ENCODE assay signal across 33 mouse cellular contexts in the genomic region with DNA sequence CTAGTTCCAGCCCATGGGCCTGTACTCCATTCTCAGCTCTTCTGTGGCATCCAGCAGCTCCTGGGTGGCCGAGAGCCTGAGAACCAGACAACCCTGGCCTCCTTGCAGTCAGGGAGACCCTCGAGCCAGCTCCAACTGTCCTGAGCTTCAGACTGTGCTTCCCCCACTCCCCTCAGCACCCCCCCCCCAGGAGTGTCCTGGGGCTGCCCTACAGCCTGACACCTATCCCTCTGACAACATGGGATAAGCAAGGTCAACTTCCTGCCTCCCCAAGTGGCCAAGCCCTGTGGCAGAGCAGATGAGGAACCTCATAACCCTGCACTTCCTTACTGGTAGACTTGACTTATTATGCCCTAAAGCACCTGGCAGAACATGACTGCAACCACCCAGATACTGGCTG.
"Had no signal": no experiment of that assay in that cellular context is flagged by ENCODE, and none has a peak within 500 bp of the region (broad histone marks: within the 10 kb centered on the region; RNA-seq: fewer than 3 reads in every experiment).

No protein-coding gene starts in this region.

- H3K9ac ChIP-seq: limb, embryonic 12.5 days; limb, embryonic 13.5 days; limb, embryonic 15.5 days; liver, embryonic 12.5 days; liver, embryonic 13.5 days; liver, embryonic 14.5 days; liver, embryonic 15.5 days; liver, postnatal 0 days; lung, embryonic 14.5 days; lung, embryonic 15.5 days; midbrain, embryonic 12.5 days; midbrain, embryonic 13.5 days; midbrain, embryonic 15.5 days; neural tube, embryonic 12.5 days; neural tube, embryonic 13.5 days had no signal

- DNase-seq: left cerebral cortex, postnatal 4 days; liver; liver, embryonic 13.5 days; liver, postnatal 0 days; lung, adult 18-20 months; lung, adult 2 months; lung, embryonic 14.5 days; lung, postnatal 10 days; lung, postnatal 14 days; lung, postnatal 36 days; lung, postnatal 4 days; midbrain, embryonic 14.5 days had no signal

- H3K4me1 ChIP-seq: limb, embryonic 10.5 days; limb, embryonic 12.5 days; limb, embryonic 13.5 days; limb, embryonic 15.5 days; liver, embryonic 12.5 days; liver, embryonic 13.5 days; liver, embryonic 15.5 days; lung, embryonic 15.5 days; megakaryocyte, embryonic 14.5 days; midbrain, embryonic 10.5 days; midbrain, embryonic 12.5 days; midbrain, embryonic 13.5 days; midbrain, embryonic 15.5 days; neural tube, embryonic 12.5 days; neural tube, embryonic 13.5 days had no signal

- H3K36me3 ChIP-seq: limb, embryonic 10.5 days; limb, embryonic 12.5 days; limb, embryonic 13.5 days; limb, embryonic 15.5 days; liver, embryonic 12.5 days; liver, embryonic 13.5 days; liver, embryonic 15.5 days; lung, embryonic 15.5 days; midbrain, embryonic 10.5 days; midbrain, embryonic 12.5 days; midbrain, embryonic 13.5 days; midbrain, embryonic 15.5 days; neural tube, embryonic 12.5 days; neural tube, embryonic 13.5 days had no signal

- H3K4me3 ChIP-seq: limb, embryonic 10.5 days; limb, embryonic 12.5 days; limb, embryonic 13.5 days; limb, embryonic 15.5 days; liver, embryonic 12.5 days; liver, embryonic 13.5 days; liver, embryonic 15.5 days; lung, embryonic 15.5 days; megakaryocyte, embryonic 14.5 days; midbrain, embryonic 10.5 days; midbrain, embryonic 12.5 days; midbrain, embryonic 13.5 days; midbrain, embryonic 15.5 days; myocyte; neural tube, embryonic 12.5 days; neural tube, embryonic 13.5 days had no signal

- H3K9me3 ChIP-seq: limb, embryonic 10.5 days; limb, embryonic 12.5 days; limb, embryonic 13.5 days; limb, embryonic 15.5 days; liver, embryonic 12.5 days; liver, embryonic 13.5 days; liver, embryonic 15.5 days; lung, embryonic 15.5 days; midbrain, embryonic 10.5 days; midbrain, embryonic 12.5 days; midbrain, embryonic 13.5 days; midbrain, embryonic 15.5 days; neural tube, embryonic 12.5 days; neural tube, embryonic 13.5 days had no signal

- ATAC-seq: liver, embryonic 12.5 days; liver, postnatal 0 days; lung, postnatal 0 days; midbrain, embryonic 13.5 days; midbrain, embryonic 15.5 days; midbrain, embryonic 16.5 days had no signal

- H3K27me3 ChIP-seq: limb, embryonic 12.5 days; limb, embryonic 13.5 days; limb, embryonic 15.5 days; liver, embryonic 12.5 days; liver, embryonic 13.5 days; liver, embryonic 15.5 days; lung, embryonic 15.5 days; megakaryocyte, embryonic 14.5 days; midbrain, embryonic 12.5 days; midbrain, embryonic 13.5 days; midbrain, embryonic 15.5 days; neural tube, embryonic 12.5 days; neural tube, embryonic 13.5 days had no signal

- H3K27ac ChIP-seq: limb, embryonic 10.5 days; limb, embryonic 12.5 days; limb, embryonic 13.5 days; limb, embryonic 15.5 days; liver, embryonic 12.5 days; liver, embryonic 13.5 days; liver, embryonic 14.5 days; liver, embryonic 15.5 days; lung, embryonic 15.5 days; macrophage; midbrain, embryonic 10.5 days; midbrain, embryonic 12.5 days; midbrain, embryonic 13.5 days; midbrain, embryonic 15.5 days; neural tube, embryonic 12.5 days; neural tube, embryonic 13.5 days had no signal

- H3K4me2 ChIP-seq: limb, embryonic 12.5 days; limb, embryonic 13.5 days; limb, embryonic 15.5 days; liver, embryonic 11.5 days; liver, embryonic 12.5 days; liver, embryonic 13.5 days; liver, embryonic 15.5 days; lung, embryonic 14.5 days; lung, embryonic 15.5 days; midbrain, embryonic 11.5 days; midbrain, embryonic 12.5 days; midbrain, embryonic 13.5 days; midbrain, embryonic 15.5 days; neural tube, embryonic 12.5 days; neural tube, embryonic 13.5 days had no signal
